Mouse (Mus musculus) spleen, adult 2 months (tissue): ENCODE data around the gene 4930556J24Rik.

ENCODE experiments used
- CTCF ChIP-seq: fragments of 200-500 bp; IDR thresholded peaks from 2 replicates; pipeline ENCODE4 v1.5.1; 2011; ENCODE audit warnings: mild to moderate bottlenecking, inconsistent platforms; ENCODE audit not compliant: insufficient read depth, insufficient read length, insufficient replicate concordance; ENCODE audit errors: extremely low read depth
- POLR2A ChIP-seq: fragments of 200-500 bp; IDR thresholded peaks from 2 replicates; pipeline ENCODE4 v1.6.1; 2011; ENCODE audit warnings: low read depth, low read length, inconsistent platforms

GRCm38 (mm10) chr11:3969837-3970236 is 6.7 kb downstream of the 4930556J24Rik start:
- no peak for TF ChIP-seq CTCF
- no peak for TF ChIP-seq POLR2A
